Mouse (Mus musculus) urinary bladder, adult 18-20 months (tissue): ENCODE data around the gene Dlg2.

ENCODE experiments used
- DNase-seq, 2 experiments: peaks; one replicate each; pipeline ENCODE4 v3.0.0; 2022; ENCODE audit warnings: low spot score in 2 of 2, mixed read lengths in 2 of 2

The Dlg2 gene

GRCm38 (mm10) chr7:90476313-90477245 is at the start of gene Dlg2:
TSS of gene Dlg2 (plus strand) at chr7:90476672.
- DNase-seq, result peak in 1 of 2 experiments; percentile 28

- no peak for DNase-seq
These were observed 49.5 kb upstream of the Dlg2 start for GRCm38 (mm10) chr7:90427006-90427405.

- no peak for DNase-seq
These were observed 44.3 kb upstream of the Dlg2 start for GRCm38 (mm10) chr7:90432221-90432620.

GRCm38 (mm10) chr7:90440044-90440443 is 36.4 kb upstream of the Dlg2 start:
- no peak for DNase-seq

GRCm38 (mm10) chr7:90442070-90442469 is 34.4 kb upstream of the Dlg2 start:
- no peak for DNase-seq

DNA sequence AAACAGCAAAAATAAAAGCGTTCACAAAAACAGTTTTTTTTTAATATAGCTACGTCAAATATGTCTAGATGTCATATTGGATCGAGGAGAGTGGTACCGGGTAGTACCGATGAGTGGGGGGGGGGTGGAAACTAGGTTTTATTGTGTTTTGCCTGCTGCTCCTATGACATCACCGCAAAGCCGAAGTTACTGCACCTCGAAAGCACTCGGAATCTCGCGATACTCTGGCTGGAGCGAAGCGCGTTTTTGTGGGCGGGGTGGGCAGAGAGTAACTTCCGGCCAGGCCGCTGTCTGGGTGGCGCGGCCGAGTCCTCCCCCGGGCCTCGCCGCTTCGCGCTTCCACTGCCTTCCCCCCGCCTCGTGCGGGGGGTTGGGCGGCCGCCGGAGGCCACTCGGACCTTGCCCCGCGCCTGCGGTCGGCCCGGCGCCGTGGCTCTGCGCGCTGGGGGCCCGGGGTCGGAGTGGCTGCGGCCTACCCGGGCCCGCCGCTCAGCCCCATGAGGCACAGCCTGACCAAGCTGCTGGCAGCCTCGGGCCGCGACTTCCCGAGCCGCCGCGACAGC is 33.9 kb upstream of the Dlg2 start, which contains the start of gene Crebzf:
TSS of gene Crebzf (plus strand) at position 212 of the 563 bp plus-strand sequence.
- DNase-seq, result peak; percentile 82 to 95

GRCm38 (mm10) chr7:90443101-90444091 is 33.1 kb upstream of the Dlg2 start:
- peak; percentile 54 to 71 for DNase-seq

DNA sequence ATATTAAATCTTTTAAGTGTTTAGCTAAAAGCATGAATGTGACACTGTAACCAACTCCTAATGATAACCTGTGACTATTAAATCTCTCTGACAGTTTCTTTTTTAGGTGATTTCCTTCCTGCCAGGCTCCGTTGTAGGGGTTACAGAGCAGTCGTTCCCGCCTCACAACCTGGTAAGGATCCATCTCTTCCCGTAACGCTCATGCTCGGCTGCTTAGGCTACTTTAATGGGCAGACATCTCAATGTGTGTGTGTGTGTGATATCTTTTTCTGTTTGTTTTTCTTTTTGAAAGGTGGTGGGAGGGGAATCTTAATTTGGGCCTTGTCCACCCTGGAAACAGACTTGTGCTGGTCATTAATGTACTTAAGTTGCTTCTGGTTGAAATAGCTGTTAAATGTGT is 32.3 kb upstream of the Dlg2 start:
- DNase-seq, result no peak

GRCm38 (mm10) chr7:90456149-90456844 is 20.2 kb upstream of the Dlg2 start:
- no peak for DNase-seq

GRCm38 (mm10) chr7:90456845-90457468 is 19.5 kb upstream of the Dlg2 start, which contains the start of gene Tmem126a:
TSS of gene Tmem126a (minus strand) at chr7:90457229.
- peak; percentile 64 to 79 for DNase-seq

DNA sequence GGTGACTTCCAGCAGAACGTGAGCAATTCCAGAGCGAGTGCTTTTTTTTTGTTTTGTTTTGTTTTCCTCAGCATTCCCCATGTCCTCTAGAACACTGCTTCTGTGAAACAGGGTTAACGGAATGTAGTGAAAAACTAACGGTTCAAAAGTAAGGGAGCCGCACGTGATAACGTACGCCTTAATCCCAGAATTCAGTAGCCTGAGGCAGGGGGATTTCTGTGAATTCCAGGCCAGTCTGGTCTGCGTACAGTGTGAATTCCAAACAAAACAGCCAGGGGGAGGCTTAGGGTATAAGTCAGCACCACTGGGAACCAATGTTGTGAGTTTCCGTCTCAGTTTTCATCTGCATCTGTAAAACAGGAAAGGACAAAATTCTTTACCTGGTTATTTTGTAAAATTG is 19.0 kb upstream of the Dlg2 start:
- DNase-seq, result no peak

DNA sequence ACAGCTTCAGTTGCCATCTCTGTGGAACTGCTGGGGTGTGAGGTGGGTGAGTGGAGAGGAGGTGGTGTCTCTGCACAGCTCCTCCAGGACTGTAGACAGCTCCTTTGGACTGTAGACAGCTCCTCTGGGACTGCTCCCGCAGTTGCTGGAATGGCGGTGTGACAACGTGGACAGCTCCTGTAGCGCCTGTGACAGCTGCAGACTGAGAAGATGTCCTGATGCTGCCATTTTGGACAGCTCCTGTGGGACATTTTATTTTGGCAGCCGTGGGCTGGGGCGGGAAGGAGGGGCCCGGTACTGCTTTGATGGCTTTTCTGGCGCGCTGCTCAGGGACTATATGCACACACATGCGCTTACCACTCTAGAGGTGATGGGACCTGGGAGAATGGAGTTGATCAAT is 16.1 kb upstream of the Dlg2 start:
- no peak for DNase-seq

DNA sequence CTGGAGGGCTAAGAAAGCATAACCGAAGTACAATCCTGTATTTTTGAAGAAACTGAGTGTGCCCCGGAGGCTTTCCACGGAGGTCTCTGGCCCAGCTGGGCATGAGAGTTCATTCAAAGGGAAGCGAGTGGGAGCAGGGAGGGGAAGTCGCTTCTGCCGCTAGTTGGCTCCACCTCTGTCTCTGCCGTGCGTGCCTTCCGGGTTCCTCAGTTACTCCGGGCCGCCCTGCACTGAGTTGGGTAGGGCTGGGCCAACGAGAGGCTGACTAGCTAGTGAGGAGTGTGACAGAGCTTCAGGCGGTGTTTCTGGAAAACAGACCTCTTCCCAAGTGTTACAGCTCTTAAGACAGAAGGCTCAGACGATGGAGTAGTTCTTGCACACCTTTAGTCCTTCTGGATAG is 15.5 kb upstream of the Dlg2 start:
- DNase-seq, result peak in 1 of 2 experiments; percentile 20

- DNase-seq, result no peak
These were observed 15.0 kb upstream of the Dlg2 start for GRCm38 (mm10) chr7:90461441-90461840.

DNA sequence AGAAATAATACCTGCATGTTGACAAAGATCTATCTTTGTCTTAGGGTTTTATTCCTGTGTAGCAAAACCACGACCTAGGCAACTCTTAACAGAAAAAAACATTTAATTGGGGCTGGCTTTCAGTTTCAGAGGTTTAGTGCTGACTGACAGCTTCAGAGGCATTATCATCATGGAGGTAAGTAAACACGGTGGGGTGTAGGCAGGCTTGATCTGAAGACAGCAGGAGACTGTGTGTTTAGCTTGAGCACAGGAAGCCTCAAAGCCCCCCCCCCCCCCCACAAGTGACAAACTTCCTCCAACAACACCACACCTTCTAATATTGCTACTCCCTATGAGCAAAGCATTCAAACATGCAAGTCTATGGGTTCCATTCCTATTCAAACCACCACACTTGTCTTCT is 3.0 kb upstream of the Dlg2 start:
- no peak for DNase-seq

DNA sequence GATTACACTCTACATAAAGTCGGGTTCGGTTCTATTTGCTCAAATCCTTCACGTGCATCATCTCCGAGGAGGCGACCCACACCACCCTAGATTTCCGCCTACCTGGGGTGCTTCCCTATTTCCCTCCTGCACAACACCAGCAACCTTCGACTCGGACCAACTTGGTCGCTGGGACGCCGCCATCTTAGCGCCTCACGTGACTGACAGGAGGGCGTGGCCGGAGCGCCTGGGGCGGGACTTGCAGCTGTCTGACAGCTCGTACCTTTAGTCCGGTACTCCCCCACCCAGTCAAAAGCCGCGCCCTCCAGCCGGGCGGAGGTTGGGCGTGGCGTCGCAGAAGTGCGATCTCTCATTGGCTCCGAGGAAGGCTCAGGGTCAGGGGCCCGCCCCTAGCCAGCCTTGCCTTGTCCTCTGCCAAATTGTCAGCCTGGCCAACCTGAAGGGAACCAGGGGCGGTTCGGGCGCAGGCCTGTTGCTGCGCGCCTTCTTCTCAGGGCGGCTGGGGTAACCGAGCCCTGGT is 619 bp upstream of the Dlg2 start, which contains the start of gene Tmem126b:
TSS of gene Tmem126b (minus strand) at position 209 of the 520 bp plus-strand sequence.
- DNase-seq, result peak; percentile 99 to 100

DNA sequence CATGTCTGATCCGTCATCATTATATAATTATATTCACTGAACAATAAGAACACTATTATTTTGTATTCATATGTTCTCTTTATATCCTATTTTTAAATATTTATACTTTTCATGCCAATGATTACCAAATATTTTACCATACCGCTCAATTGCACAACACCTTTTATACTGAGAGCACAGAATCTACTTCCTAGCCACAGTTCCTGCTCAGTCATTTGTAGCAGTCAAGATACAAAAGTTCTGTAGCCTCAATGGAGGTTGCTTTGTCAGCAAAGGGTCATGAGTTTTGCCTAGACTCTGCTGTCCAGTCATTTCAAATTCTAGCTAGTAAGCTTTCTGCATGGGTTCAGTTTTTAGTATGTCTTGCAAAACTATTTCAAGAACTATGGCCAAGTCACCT is 6.1 kb downstream of the Dlg2 start:
- DNase-seq, result no peak

- DNase-seq, result no peak
These were observed 31.7 kb downstream of the Dlg2 start for GRCm38 (mm10) chr7:90508124-90508523.

DNA sequence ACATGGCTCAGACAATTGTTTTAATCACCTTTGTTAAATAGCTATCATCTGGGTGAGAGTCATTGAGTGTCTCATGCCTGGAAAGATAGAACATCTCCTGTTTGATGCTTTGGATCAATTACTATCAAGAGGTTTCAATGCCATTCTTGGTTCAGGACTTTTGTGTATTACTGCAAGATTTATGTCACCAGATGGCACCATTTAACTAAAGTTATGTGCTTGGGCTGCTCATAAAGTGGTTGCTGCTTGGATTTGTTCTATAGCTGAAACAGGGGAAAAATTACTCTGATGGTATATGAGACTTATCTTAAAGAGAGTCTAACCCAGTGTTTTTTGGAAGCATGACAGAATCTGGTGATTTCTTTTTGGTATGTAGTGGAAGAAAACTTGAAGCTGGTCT is 35.8 kb downstream of the Dlg2 start:
- DNase-seq, result no peak
